Mouse (Mus musculus): ENCODE measurements at regions not wholly inside any gene's neighbourhood (a gene's known extent, or its start where the extent isn't known, plus 50 kb on each side); places are given as distances from the start of the nearest gene placed in this dataset.

GRCm38 (mm10) chr10:101003469-101003868 lies 413.2 kb downstream of the 1700017N19Rik start:
- TF ChIP-seq CTCF (IDR thresholded peaks at IDR 0.05; ENCODE audit: low read depth): no peak
- Histone ChIP-seq H3K4me1 (replicated peaks; ENCODE audit: insufficient read depth, low read length) (no peaks in the 10 kb centered on the region), H3K36me3 (ENCODE audit: insufficient read depth, low read length) (no peaks in the 10 kb centered on the region), H3K9me3 (replicated peaks; ENCODE audit: low read length) (no peaks in the 10 kb centered on the region), H3K4me2 (ENCODE audit: low read length) (no peak overlapping the region), H3K27ac (no peak overlapping the region), H3K4me3 (replicated peaks; ENCODE audit: low read depth, low read length) (no peak overlapping the region), H3K9ac (ENCODE audit: low read depth, low read length) (no peak overlapping the region), H3K27me3 (ENCODE audit: insufficient read depth, low read length) (no peaks in the 10 kb centered on the region)
- DNase-seq (ENCODE audit: low spot score) (no peak), ATAC-seq (replicated peaks; ENCODE audit: low FRiP score, low read depth) (no peak)
- WGBS: 71% methylated on average over 2 of the region's 2 CpGs

- Histone ChIP-seq H3K4me1 (replicated peaks; ENCODE audit: insufficient read depth, low read length) (no peaks in the 10 kb centered on the region), H3K9me3 (replicated peaks; ENCODE audit: low read length) (no peaks in the 10 kb centered on the region), H3K4me3 (replicated peaks; ENCODE audit: low read depth, low read length) (no peak overlapping the region), H3K4me2 (ENCODE audit: low read length) (no peak overlapping the region), H3K36me3 (ENCODE audit: insufficient read depth, low read length) (no peaks in the 10 kb centered on the region), H3K9ac (ENCODE audit: low read depth, low read length) (no peak overlapping the region), H3K27ac (no peak overlapping the region), H3K27me3 (ENCODE audit: insufficient read depth, low read length) (no peaks in the 10 kb centered on the region)
- WGBS: 89% methylated on average over 4 of the region's 4 CpGs
- TF ChIP-seq CTCF (IDR thresholded peaks at IDR 0.05; ENCODE audit: low read depth): no peak
- DNase-seq (ENCODE audit: low spot score) (no peak), ATAC-seq (replicated peaks; ENCODE audit: low FRiP score, low read depth) (no peak)
Observed at GRCm38 (mm10) chr10:101004687-101005086, 414.4 kb downstream of the 1700017N19Rik start.

GRCm38 (mm10) chr10:101015416-101015815 lies 425.1 kb downstream of the 1700017N19Rik start:
- H3K4me2 ChIP-seq (ENCODE audit: low read length): no peak overlapping the region
- H3K27ac ChIP-seq: no peak overlapping the region
- no peak for ATAC-seq (replicated peaks; ENCODE audit: low FRiP score, low read depth)
- no peaks in the 10 kb centered on the region for H3K36me3 ChIP-seq (ENCODE audit: insufficient read depth, low read length)
- no peaks in the 10 kb centered on the region for H3K9me3 ChIP-seq (replicated peaks; ENCODE audit: low read length)
- 82% methylated on average over 1 of the region's 1 CpGs for WGBS
- no peaks in the 10 kb centered on the region for H3K27me3 ChIP-seq (ENCODE audit: insufficient read depth, low read length)
- no peak overlapping the region for H3K9ac ChIP-seq (ENCODE audit: low read depth, low read length)
- TF ChIP-seq CTCF (IDR thresholded peaks at IDR 0.05; ENCODE audit: low read depth): no peak
- H3K4me1 ChIP-seq (replicated peaks; ENCODE audit: insufficient read depth, low read length): no peaks in the 10 kb centered on the region
- H3K4me3 ChIP-seq (replicated peaks; ENCODE audit: low read depth, low read length): no peak overlapping the region
- DNase-seq (ENCODE audit: low spot score): no peak

GRCm38 (mm10) chr10:101038630-101039029 lies 448.3 kb downstream of the 1700017N19Rik start:
- Histone ChIP-seq H3K27ac (no peak overlapping the region), H3K9ac (ENCODE audit: low read depth, low read length) (no peak overlapping the region), H3K36me3 (ENCODE audit: insufficient read depth, low read length) (no peaks in the 10 kb centered on the region), H3K27me3 (ENCODE audit: insufficient read depth, low read length) (no peaks in the 10 kb centered on the region), H3K4me2 (ENCODE audit: low read length) (no peak overlapping the region), H3K4me1 (replicated peaks; ENCODE audit: insufficient read depth, low read length) (no peaks in the 10 kb centered on the region), H3K4me3 (replicated peaks; ENCODE audit: low read depth, low read length) (no peak overlapping the region), H3K9me3 (replicated peaks; ENCODE audit: low read length) (no peaks in the 10 kb centered on the region)
- no peak for TF ChIP-seq CTCF (IDR thresholded peaks at IDR 0.05; ENCODE audit: low read depth)
- no peak for ATAC-seq (replicated peaks; ENCODE audit: low FRiP score, low read depth)
- no peak for DNase-seq (ENCODE audit: low spot score)

GRCm38 (mm10) chr10:101039034-101039433 lies 448.8 kb downstream of the 1700017N19Rik start:
- H3K36me3 ChIP-seq (ENCODE audit: insufficient read depth, low read length): no peaks in the 10 kb centered on the region
- no peak for ATAC-seq (replicated peaks; ENCODE audit: low FRiP score, low read depth)
- WGBS: 84% methylated on average over 1 of the region's 1 CpGs

More at GRCm38 (mm10) chr10:101039034-101039433, 448.8 kb downstream of the 1700017N19Rik start:
- no peak for TF ChIP-seq CTCF (IDR thresholded peaks at IDR 0.05; ENCODE audit: low read depth)
- no peak overlapping the region for H3K4me3 ChIP-seq (replicated peaks; ENCODE audit: low read depth, low read length)
- no peak overlapping the region for H3K27ac ChIP-seq
- H3K4me2 ChIP-seq (ENCODE audit: low read length): no peak overlapping the region
- no peaks in the 10 kb centered on the region for H3K9me3 ChIP-seq (replicated peaks; ENCODE audit: low read length)
- no peaks in the 10 kb centered on the region for H3K27me3 ChIP-seq (ENCODE audit: insufficient read depth, low read length)
- H3K9ac ChIP-seq (ENCODE audit: low read depth, low read length): no peak overlapping the region
- H3K4me1 ChIP-seq (replicated peaks; ENCODE audit: insufficient read depth, low read length): no peaks in the 10 kb centered on the region
- DNase-seq (ENCODE audit: low spot score): no peak

Measured in kidney, postnatal 0 days (tissue).